Mouse (Mus musculus) v-Abl transformed pro-B cells (cell line): ENCODE data around the gene Arid5b.

Source experiments
- in situ Hi-C, 2 experiments: fragments of 400-800 bp; cut with MboI; formaldehyde crosslinking; loops; one replicate each; pipeline ENCODE4 v1.15.1; 2025; ENCODE audit not compliant: unreplicated experiment in 2 of 2

The Arid5b gene

DNA sequence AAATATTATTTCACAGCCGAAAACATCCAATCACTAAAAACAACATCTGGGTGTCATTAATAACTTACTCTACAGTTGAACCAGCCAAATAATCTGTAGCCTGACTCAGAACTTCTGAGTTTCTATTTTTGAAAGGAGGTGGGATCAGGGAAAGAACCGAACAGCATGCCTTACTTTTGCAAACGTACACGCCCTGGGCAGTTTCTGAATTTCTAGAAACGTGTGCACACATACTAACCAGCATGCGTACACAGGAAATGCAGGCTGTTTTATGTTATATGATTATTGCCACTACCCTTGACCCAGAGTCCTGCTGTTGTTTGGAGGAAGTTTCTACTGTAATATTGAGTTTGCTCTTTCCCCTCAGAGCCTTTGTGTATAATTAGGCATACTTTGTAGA, 109.9 kb downstream of the Arid5b start:
- in situ Hi-C loops: no loop called here

DNA sequence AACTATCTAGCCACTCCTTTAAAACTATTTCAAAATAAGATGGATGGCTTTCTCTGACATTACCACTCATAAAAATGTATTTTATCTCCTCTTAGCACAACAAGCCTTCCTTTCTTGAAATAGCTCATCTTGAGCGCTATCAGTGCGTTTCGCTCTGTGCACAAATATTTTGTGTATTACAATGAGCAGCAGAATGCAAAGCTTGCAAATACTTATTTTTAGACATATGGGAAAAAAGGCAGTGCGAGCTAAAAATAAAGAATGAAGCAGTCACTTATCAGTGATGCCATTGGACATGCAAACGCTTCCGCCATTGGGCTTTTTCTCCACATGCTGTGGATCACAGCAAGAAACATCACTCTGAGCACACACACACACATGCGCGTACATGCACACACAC, 110.4 kb downstream of the Arid5b start:
- in situ Hi-C loops: no loop called here

DNA sequence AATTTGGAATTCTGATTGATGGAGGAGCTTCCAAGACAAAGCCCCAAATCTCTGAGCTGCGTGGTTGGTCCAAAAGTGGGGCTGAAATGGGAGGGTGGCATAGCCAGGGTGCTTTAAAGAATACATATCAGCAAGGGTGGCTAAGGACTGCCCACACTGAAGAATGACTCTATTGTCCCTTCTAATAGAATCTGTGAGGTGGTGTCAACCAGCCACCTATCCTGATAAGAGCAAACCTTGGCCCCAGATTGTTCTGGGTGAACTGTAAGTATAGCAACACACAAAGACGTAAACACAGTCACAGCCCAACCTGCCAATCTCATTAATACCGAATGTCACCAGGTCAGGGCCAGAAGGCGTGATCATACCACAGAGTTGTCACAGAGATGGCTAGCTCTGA, 111.4 kb downstream of the Arid5b start:
- in situ Hi-C loops: no loop called here

DNA sequence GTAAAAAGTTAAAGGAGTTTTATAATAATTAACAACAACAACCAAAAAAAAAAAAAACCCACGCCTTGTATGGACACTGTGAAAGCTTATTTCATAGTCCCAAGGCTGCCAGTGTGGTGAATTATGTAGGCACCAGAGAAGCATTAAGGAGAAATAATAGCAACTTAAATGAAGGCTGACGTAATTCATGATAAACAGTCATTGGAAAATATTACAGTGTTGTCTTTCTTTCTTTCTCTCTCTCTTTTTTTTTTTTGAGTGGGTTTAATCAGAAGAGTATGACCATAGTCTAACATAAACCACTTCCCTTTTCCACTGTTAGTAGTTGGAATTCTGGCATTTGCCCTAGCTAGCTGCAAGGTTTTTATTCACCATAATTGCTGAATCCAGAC, 111.8 kb downstream of the Arid5b start:
- in situ Hi-C loops: no loop called here

DNA sequence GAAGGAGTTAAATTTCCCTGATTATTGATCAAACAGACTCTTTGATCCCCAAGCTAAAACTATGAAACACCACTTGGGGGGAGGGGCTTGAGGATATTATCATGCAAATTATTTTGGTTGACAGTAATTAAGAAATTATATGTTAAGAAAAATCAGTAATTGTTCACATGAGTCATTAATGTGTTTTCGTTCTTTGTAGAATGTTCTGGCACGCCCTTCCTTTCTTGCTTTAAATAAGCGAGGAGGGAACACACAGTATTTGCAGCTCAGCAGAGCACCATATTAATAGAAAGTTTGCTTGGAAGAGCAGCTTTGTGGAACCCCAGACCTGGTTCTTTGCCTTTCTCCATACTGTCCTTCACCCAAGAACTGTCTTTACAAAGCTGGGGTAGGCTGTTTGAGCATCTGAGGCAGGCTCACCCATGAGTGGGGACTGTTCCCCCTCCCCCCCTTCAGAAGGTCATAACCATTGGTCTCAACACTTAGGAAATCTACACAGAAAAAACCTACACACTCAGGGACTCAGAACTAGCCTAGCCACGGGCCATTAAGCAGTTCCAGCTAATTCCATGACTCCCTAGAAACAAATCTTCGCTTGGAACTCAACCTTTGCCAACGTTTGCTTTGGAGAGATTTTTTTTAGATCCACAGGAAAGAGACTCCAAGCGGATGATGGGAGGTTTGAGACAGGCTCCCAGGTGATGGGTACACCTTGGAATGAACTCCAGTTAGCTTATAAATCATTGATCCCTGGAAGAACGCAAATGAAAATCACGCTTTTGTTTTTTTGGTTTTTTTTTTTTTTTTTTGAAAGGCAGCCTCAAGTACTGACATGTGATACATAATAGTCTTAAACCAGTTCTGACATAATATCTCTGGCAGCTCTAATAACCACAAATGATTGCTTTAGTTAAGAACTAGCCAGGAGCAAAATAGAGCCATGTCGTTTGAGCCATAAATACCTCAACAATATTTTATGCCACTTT, 112.5 kb downstream of the Arid5b start:
- in situ Hi-C loops: no loop called here

DNA sequence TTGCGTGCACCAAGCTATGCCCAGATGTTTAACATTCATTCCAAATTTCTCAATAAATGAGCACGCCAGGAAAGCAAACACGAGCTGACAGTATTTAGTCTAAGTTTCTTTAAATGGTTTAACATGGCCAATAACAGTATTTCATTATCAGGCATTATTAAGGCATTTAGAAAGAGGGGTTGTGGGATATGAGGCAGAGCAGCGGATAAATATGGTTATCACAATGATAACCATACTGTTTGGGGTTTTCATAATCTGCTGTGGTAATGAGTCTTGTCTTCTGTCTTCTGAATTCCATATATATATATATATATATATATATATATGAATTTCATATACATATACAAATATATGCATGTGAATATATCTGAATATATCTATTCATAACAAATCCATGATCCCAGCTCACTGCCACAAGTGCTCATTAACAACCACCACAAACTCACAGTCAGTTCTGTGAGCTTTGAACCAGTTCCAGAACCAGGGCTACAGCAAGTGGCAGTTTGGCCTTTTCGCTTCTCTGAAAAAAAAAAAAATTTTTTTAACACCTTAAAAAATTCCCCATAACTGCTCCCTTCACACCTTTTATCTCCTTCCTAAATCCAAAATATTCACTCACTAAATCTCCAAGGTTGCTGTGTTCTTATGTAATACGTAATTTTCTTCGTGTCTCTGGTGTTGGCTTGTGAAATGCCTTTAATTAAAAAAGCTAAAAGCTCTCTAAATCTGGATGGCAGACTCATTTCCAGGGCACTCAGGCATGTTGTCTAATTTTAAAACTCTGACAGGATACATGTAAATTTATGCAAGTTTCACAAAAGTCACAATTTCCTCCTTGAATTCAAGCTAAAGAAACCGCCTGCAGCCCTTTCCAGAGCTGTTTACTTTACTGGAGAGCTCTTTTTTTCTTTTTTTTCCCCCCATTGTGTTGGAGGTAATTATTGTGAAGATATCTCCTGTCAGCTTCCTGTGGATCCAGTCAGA, 113.5 kb downstream of the Arid5b start:
- in situ Hi-C loops: no loop called here

DNA sequence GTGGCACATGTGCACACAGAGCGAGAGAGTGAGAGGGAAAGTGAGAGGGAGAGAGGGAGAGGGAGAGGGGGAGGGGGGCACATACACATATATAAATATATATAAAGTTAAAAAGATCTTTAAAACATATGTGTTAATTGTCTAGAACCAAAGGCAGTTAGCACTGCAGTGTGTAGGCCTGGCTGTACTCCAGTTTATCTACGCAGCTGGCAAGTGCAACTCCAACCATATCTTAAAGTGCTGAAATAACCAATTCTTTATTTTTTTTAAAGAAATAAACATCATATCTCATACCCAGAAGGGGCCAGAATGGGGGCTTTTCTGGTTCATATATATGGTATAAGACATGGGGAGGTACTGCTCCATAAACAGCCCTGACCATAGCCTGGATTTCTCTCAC, 114.4 kb downstream of the Arid5b start:
- in situ Hi-C loops: no loop called here

DNA sequence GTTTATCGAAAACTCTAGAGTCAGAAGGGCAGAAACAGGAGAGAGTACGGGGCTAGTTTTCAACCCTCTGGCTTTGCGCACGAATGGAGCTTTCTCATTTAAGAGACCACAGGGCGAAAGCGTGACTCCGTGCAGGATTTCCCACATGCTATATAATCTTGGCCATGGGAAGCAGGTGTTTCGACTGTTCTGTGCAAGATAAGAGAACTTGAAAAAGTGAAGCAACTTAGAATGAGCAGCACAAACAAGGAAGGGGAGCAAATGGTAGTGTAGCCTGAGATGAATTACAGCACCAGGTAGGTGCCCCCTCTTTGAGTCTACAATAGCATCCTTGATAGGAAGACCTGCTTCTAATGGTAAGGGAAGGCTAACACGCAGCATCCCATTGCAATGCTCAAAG, 118.8 kb downstream of the Arid5b start:
- in situ Hi-C loops: loop anchor here in 1 of 2 experiments (10.0 kb wide), 1 partner anchor 1165 kb away; no protein-coding TSS in a partner anchor

DNA sequence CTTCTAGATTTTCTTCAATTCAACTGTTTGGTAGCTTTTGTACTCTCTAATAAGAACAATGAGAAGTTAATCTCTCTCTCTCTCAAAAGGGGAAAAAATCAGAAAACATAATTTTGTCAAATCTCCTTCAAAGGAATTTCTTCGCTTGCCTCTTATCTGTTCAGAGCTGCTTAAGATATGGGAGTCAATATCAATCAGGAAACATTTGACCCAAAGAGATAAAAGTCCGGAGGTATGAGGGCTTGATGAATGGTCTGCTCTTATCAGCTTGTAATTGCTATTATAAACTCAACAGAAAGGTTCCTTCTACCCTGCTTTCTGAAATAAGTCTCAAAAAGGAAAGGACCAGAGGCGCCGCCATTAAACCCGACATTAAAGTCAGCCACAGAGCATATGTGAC, 120.0 kb downstream of the Arid5b start:
- in situ Hi-C loops: loop anchor here in 1 of 2 experiments (10.0 kb wide), 1 partner anchor 1166 kb away; no protein-coding TSS in a partner anchor

DNA sequence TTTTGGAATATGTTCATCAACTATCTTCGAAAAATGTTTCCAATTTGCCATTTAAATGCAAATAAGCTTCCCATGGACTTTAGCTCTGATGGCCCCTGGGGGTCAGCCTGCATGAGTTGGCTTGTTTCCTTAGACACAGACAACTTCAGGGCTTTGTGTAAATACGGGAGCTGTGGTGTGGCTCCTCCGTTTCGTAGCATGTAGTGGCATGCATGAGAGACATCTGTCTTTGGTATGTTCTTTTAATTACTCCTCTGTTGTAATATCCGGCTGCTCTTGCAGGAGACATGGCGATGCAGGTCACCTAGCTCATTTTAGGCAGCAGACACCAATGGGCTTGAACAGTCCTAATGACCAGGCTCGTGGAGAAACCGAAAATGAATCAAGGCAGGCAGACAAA, 121.0 kb downstream of the Arid5b start:
- in situ Hi-C loops: loop anchor here in 1 of 2 experiments (10.0 kb wide), 1 partner anchor 1167 kb away; no protein-coding TSS in a partner anchor

DNA sequence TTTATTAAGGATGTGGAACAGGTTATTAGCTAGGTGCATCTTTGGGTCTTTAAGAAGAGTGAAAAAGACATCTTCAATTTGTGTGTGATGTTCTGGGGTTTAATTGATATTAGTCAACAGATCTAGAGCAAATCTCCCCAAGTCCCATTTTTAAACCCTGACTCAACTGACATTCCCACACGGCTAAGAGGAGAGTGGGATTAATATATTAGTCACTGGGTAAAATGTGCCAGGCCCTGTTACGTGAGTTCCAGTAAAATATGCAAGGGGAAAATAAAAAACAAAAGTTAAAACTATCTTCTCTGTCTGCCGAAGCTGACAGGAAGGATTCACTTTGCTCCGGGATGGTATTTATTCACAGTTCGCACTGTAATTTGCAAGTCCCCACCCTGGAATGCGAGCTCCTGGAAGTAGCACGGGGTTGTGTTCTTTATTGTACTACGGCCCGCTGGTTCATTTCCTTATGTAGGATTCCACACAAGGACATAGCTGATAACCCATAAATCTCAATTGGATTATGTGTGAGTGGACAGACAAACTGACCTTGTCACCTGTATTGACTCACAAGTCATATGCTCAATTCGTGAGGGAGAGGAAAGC, 121.8 kb downstream of the Arid5b start:
- in situ Hi-C loops: loop anchor here in 1 of 2 experiments (10.0 kb wide), 1 partner anchor 1168 kb away; no protein-coding TSS in a partner anchor

DNA sequence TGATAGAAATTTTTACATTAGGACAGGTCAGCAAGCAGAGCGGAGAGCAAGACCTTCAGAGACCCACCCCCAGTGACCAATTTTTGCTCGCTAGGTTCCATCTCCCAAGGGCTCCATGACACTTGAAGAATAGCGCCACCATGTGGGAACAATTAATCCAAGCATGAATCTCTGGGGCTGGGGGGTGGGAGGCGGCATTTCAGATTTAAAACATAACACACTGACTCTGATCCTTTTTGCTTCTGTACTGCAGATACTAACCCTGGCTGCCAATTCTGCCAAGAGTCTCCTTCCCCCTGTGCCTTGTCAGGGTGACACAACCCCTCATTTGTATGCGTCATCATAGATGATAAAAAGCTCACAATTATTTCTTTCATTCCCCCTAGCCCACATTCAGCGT, 122.4 kb downstream of the Arid5b start:
- in situ Hi-C loops: loop anchor here in 1 of 2 experiments (10.0 kb wide), 1 partner anchor 1169 kb away; no protein-coding TSS in a partner anchor

DNA sequence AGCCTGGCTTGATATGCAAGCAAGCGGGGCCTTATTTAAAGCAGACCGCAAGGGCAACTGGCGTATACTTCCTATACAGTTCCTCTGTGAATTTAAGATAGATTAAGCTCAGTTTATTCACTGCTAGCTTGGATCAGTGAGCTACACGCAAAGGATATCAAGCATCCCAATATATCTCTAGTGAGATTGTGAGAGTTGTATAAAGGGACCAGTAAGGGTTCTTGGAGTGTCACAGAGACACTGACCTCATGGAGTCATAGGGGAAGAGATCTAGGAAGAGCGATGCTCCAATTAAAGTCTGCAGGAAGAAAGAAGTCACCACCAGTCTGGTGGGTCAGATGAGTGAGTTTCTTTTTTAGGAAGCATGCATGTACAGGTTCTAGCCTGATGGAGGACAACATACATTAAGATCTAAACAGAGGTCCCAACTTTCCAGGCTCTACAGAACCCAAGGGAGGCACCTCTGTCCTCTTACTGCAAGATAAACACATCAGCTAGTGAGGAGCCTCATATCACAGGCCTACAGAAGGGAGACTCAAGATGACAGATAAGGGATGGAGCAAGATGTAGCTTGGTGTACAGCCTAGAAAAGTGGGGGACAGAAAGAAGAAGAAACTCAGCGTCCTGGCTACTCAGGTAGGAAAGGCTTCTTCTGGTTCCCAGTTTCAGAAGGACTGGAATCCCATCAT, 123.0 kb downstream of the Arid5b start:
- in situ Hi-C loops: loop anchor here in 1 of 2 experiments (10.0 kb wide), 1 partner anchor 1169 kb away; no protein-coding TSS in a partner anchor

DNA sequence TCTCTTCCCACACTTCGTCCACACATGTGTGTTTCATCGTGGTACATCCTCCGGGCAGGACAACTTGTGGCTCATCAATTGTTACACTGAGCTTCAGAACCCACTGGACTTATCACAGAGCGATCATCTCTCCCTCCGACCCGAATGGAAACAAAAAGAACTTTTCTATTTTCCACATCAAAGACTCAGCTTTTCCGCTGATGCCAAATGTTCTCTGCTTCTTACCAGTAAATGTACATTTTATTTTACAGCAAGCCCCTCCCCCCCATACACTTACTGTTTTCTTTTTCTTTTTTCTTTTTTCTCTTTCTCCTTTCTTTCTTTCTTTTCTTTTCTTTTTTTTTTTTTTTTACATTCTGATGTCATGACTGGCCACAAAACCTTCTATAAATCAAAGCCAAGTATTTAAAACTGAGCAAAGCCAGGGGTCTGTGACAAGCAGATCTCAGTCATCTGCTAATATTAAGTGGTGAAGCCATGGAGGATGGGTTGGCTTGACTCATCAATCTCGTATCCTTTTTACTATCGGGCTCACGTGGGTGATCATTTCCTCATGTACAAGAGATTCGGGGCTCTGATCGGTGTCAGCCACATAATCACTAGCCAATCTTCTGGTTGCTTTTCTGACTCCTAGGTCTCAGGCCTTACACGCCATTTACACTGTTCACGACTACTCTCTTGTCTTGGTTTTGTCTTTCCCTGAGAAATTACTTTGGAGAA, 124.3 kb downstream of the Arid5b start:
- in situ Hi-C loops: loop anchor here in 1 of 2 experiments (10.0 kb wide), 1 partner anchor 1171 kb away; no protein-coding TSS in a partner anchor

DNA sequence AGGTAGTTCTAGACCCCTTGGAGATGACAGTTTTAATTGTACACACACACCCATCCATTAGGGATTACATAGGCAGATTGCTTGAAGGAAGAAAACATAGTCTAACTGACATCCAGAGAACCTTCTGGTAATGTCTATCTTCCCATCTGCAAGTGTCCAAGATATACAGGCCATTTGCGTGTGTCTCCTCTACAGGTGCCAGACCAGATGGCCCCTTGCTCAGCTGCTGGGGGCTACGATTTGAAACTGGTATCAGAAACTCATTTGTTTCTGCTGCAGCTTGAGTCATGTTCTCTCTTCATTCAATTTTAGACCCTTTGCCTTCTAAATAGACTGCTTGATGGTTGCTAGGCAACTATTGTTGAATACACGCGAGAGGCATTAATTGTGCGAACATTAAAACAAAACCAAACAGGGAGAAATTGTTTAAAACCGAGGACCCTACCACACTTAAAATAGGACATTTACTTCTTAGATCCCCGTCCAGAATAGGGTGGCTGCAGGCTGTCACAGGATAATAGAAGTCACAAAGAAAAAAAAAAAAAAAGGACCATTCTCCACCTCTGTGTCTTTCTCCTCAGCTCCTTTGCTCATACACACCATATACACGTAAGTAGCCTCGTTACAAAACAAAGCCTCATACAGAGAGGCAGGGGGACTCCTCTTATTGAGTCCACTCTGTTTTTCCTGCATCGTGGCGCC, 125.0 kb downstream of the Arid5b start:
- in situ Hi-C loops: loop anchor here in 1 of 2 experiments (10.0 kb wide), 1 partner anchor 1171 kb away; no protein-coding TSS in a partner anchor

DNA sequence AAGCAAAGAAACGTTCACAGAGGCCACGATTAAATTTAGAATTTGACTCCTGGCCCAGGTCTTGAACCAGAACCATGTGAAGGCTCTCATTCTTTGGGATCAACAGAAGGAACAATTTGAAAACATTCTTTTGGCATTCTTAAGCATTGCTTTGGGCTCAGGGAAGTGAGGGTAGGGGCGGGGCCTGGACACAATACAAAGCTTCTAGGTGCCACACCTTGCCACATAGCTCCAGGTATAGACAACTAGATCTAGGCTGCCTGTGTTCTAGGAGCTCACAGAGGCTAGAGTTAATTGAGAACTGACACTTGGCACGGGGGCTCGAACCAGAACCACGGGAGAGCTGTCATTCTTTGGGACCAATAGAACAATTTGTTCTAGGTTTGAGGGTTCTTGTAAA, 130.0 kb downstream of the Arid5b start:
- in situ Hi-C loops: loop anchor here in 1 of 2 experiments (5.0 to 10.0 kb wide), 5 partner anchors 129 to 1176 kb away; partner anchors contain the start of gene Arid5b

DNA sequence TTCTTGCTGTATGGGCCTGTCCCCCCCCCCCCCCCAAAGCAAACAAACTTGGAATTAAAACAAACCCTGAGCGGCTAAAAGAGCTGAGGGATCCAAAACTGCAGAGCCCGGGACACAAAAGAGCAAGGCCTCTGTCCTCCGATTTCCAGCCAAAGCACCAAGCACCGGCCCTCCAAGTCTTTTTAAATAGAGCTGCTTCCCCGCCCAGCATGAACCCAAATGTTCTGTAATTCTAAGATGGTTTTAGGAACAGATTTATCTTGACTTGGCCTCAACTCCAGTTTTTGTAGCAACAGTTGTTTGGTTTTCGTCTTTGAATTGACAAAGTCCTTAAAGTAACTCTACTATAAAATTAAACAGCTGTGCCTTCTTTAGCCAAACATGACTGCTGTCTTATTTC, 130.8 kb downstream of the Arid5b start:
- in situ Hi-C loops: loop anchor here in 1 of 2 experiments (5.0 to 10.0 kb wide), 5 partner anchors 130 to 1177 kb away; partner anchors contain the start of gene Arid5b

DNA sequence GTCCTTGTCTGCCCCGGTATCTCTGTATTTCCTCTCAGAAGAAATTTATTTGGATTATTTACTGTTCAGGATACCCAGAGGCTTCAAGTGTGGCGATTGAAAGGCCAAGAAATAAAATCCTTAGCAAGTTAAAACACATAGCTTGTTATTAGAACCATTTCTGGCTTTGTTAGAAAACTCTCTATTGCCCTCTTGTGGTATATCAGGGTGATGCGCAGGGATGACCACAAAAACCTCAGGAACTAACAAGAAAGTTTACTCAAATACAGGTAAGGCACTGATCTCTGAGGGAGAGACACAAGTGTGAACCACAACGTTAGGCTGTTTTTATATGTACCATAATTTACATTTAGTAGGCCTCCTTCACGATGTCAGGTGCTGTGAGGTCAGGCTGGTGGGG, 131.7 kb downstream of the Arid5b start:
- in situ Hi-C loops: loop anchor here in 1 of 2 experiments (5.0 to 10.0 kb wide), 5 partner anchors 130 to 1178 kb away; partner anchors contain the start of gene Arid5b
